Mouse (Mus musculus) stomach, embryonic 16.5 days (tissue): Measurements from ENCODE around the gene Coil. TPM values are rescaled to one million over a fixed set of nuclear protein-coding genes. Genes with fewer than 3 reads are reported as not detected.
A peak's percentile ranks its signal among the peaks of the same experiment; 100 is the strongest.

Experiments
- ATAC-seq: fragments of 200-750 bp; cut with Nextera tagmentation; 2 replicates; pipeline ENCODE4 v1.8.0; 2017; ENCODE audit warnings: moderate number of reproducible peaks, moderate TSS enrichment; ENCODE audit not compliant: insufficient read depth, low FRiP score
- H3K27ac ChIP-seq: fragments of 300-500 bp; sonication (generic); 2 replicates; pipeline ENCODE4 v1.5.1; 2014; ENCODE audit warnings: low read length
- H3K27me3 ChIP-seq: fragments of 300-500 bp; sonication (generic); 2 replicates; pipeline ENCODE4 v1.6.1; 2014; ENCODE audit warnings: low read length, control low read depth, mixed read lengths; ENCODE audit not compliant: control insufficient read depth, insufficient read depth
- H3K36me3 ChIP-seq: fragments of 300-500 bp; sonication (generic); 2 replicates; pipeline ENCODE4 v1.6.1; 2014; ENCODE audit warnings: low read length; ENCODE audit not compliant: control insufficient read depth, insufficient read depth
- H3K4me1 ChIP-seq: fragments of 300-500 bp; sonication (generic); 2 replicates; pipeline ENCODE4 v1.6.1; 2014; ENCODE audit warnings: low read length, control low read depth, mixed read lengths; ENCODE audit not compliant: control insufficient read depth, insufficient read depth
- H3K4me2 ChIP-seq: fragments of 300-500 bp; sonication (generic); 2 replicates; pipeline ENCODE4 v1.6.1; 2014; ENCODE audit warnings: low read depth, low read length, mixed read lengths
- H3K4me3 ChIP-seq: fragments of 300-500 bp; sonication (generic); replicated peaks from 2 replicates; pipeline ENCODE4 v1.5.1; 2014; ENCODE audit warnings: mild to moderate bottlenecking, low read length
- H3K9ac ChIP-seq: fragments of 300-500 bp; sonication (generic); 2 replicates; pipeline ENCODE4 v1.6.1; 2014; ENCODE audit warnings: low read length
- H3K9me3 ChIP-seq: fragments of 300-500 bp; sonication (generic); replicated peaks from 2 replicates; pipeline ENCODE4 v1.6.1; 2016; ENCODE audit warnings: low read length, control low read depth; ENCODE audit not compliant: control insufficient read depth
- WGBS: fragments of 180-500 bp; shearing (Covaris S2); extraction: QIAGEN DNeasy Blood & Tissue Kit; methylation state at CpG from one replicate; pipeline ENCODE4 v1.1.7; 2014; 5-methylcytosine and 5-hydroxymethylcytosine counted together
- polyA plus RNA-seq: library from polyadenylated mRNA; unstranded; fragments of >200 nt; fragmentation: Nextera tagmentation; extraction: Ambion mirVana; gene quantifications from 2 replicates; pipeline ENCODE4 v1.2.1, GENCODE M21; 2015

Coil gene
- polyA plus RNA-seq, 1 experiment from 2014 or later = 10.7 TPM

DNA sequence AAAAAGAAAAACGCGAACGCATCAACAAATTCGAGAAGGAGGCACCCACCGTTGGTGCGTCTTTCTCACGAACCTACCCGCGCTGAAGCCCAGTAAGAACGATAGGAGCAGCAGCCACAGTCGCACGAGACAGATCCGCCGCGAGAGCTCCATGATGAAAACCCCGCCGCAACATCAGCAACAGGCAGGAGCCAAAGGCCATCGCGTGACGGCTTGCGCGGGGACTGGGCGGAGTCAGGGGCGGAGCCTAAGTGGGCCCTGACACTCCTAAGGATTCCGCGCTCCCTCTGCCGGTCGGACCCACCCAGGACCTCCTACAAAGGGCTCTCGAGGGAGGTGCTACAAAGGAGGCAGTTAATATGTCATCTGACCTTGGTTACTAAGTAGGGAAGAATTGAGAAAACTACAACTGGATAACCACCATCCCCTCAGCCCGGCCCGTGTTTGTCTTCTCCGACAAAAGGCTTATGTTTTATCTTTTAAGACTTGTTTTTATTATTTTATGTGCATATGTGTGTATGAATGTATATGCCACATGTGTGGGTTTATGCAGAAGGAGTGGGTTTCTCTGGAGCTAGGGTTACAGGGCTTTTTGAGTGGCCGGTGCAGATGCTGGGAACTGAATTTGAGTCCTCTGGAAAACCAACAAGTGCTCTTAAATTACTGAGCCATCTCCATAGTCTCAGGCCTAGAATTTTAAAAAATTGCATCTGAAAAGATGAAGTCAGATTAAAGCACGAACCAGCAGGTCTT lies 14.7 kb upstream of the Coil start, which contains the start of gene Scpep1:
TSS of gene Scpep1 (minus strand) at position 249 of the 753 bp plus-strand sequence.
- H3K4me1 ChIP-seq = peaks cover 12% of the 10 kb centered on the region
- H3K4me2 ChIP-seq = peak within 1 kb of the TSS; percentile 58
- H3K4me3 ChIP-seq = peak within 1 kb of the TSS; percentile 63
- H3K9ac ChIP-seq = peak within 1 kb of the TSS; percentile 72
- no peaks in the 10 kb centered on the region for H3K36me3 ChIP-seq
- peak within 1 kb of the TSS; percentile 64; the same call in 1 of the 2 replicates for H3K27ac ChIP-seq
- ATAC-seq = peak; percentile 98
- WGBS = 4% methylated on average over 34 of the region's 34 CpGs
- no peaks in the 10 kb centered on the region for H3K27me3 ChIP-seq
- H3K9me3 ChIP-seq = no peaks in the 10 kb centered on the region

- H3K27ac ChIP-seq = no peak overlapping the region
- H3K36me3 ChIP-seq = no peaks in the 10 kb centered on the region
- no peaks in the 10 kb centered on the region for H3K9me3 ChIP-seq
- no peak for ATAC-seq
- H3K27me3 ChIP-seq = no peaks in the 10 kb centered on the region
- WGBS = 76% methylated on average over 3 of the region's 3 CpGs
- no peak overlapping the region for H3K4me2 ChIP-seq
- peaks cover 7% of the 10 kb centered on the region for H3K4me1 ChIP-seq
- no peak overlapping the region for H3K4me3 ChIP-seq
- no peak overlapping the region for H3K9ac ChIP-seq
Observed at GRCm38 (mm10) chr11:88958851-88959250, 11.2 kb upstream of the Coil start.

DNA sequence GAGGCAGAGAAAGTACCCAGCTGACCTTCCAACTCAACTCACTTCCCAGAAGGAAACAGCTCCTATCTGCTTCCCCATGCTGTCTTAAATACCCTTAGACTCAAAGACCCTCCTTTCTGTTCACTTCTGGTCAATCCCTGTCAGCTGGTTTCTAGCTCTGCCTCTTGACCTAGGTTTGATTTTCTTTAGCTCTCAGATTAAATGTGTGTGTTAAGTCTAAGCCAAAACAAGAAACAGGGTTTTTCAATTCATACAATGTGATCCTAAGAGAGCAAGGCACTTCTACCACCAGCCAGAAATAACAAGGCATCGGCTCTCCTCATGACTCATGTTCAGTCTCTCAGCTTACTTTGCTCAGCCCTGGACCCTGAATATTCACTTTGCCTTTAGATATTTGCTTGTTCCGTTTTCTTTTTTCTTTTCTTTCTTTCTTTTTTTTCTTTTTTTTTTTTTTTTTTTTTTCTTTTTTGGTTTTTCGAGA lies 3.1 kb upstream of the Coil start, which contains the start of gene Elobl:
TSS of gene Elobl (minus strand) at position 51 of the 481 bp plus-strand sequence.
- Histone ChIP-seq H3K36me3 (no peaks in the 10 kb centered on the region), H3K27me3 (no peaks in the 10 kb centered on the region), H3K9ac (no peak within 1 kb of the TSS), H3K4me3 (no peak within 1 kb of the TSS), H3K4me2 (no peak within 1 kb of the TSS), H3K4me1 (no peaks in the 10 kb centered on the region), H3K9me3 (no peaks in the 10 kb centered on the region), H3K27ac (no peak within 1 kb of the TSS)
- WGBS = 80% methylated on average over 2 of the region's 3 CpGs
- no peak for ATAC-seq

- ATAC-seq = peak; percentile 82
- no peaks in the 10 kb centered on the region for H3K27me3 ChIP-seq
- H3K36me3 ChIP-seq = no peaks in the 10 kb centered on the region
- H3K27ac ChIP-seq = peak overlapping the region; percentile 73
- 0 out of 2 replicates have a peak, but pooled peaks cover 4% of the 10 kb centered on the region for H3K4me1 ChIP-seq
- H3K9ac ChIP-seq = peak overlapping the region; percentile 83
- peak overlapping the region; percentile 68 for H3K4me3 ChIP-seq
- H3K4me2 ChIP-seq = peak overlapping the region; percentile 74
- H3K9me3 ChIP-seq = no peaks in the 10 kb centered on the region
- WGBS = 2% methylated on average over 62 of the region's 62 CpGs
Observed at GRCm38 (mm10) chr11:88973776-88974701, 4.0 kb downstream of the Coil start.

DNA sequence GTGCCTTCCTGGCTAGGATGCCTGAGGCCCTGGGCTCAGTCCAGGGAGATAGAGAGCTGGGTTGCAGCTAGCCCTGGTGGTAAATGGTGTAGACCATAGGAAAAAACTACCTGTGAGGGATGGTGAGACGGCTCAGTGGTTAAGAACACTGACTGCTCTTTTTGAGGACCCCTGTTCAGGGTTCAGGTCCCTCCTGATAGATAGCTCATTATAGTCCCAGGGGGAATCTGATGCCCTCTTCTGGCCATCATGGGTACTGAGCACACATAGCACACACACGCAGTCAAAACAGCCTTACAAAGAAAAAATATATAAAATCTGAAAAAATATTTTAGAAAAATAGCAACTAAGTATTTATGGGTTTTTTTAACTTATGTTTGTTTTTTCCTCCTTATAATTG lies 6.3 kb downstream of the Coil start:
- Histone ChIP-seq H3K27me3 (no peaks in the 10 kb centered on the region), H3K9ac (no peak overlapping the region), H3K4me3 (no peak overlapping the region), H3K36me3 (no peaks in the 10 kb centered on the region), H3K4me2 (no peak overlapping the region), H3K4me1 (0 out of 2 replicates have a peak, but pooled peaks cover 4% of the 10 kb centered on the region), H3K9me3 (no peaks in the 10 kb centered on the region), H3K27ac (no peak overlapping the region)
- no peak for ATAC-seq
- 95% methylated on average over 2 of the region's 2 CpGs for WGBS

GRCm38 (mm10) chr11:88977188-88977587 lies 7.1 kb downstream of the Coil start:
- 90% methylated on average over 5 of the region's 5 CpGs for WGBS
- ATAC-seq = no peak
- H3K27ac ChIP-seq = no peak overlapping the region
- no peaks in the 10 kb centered on the region for H3K9me3 ChIP-seq
- no peak overlapping the region for H3K4me2 ChIP-seq
- H3K4me3 ChIP-seq = no peak overlapping the region
- H3K27me3 ChIP-seq = no peaks in the 10 kb centered on the region
- no peak overlapping the region for H3K9ac ChIP-seq
- H3K4me1 ChIP-seq = 0 out of 2 replicates have a peak, but pooled peaks cover 4% of the 10 kb centered on the region
- H3K36me3 ChIP-seq = 0 out of 2 replicates have a peak, but pooled peaks cover 3% of the 10 kb centered on the region

GRCm38 (mm10) chr11:88981337-88981736 lies 11.3 kb downstream of the Coil start:
- Histone ChIP-seq H3K9ac (no peak overlapping the region), H3K36me3 (peaks cover 13% of the 10 kb centered on the region; the same call in 1 of the 2 replicates), H3K27ac (no peak overlapping the region), H3K4me3 (no peak overlapping the region), H3K4me2 (no peak overlapping the region), H3K9me3 (no peaks in the 10 kb centered on the region), H3K27me3 (no peaks in the 10 kb centered on the region), H3K4me1 (no peaks in the 10 kb centered on the region)
- 84% methylated on average over 8 of the region's 8 CpGs for WGBS
- ATAC-seq = no peak

- Histone ChIP-seq H3K9ac (no peak overlapping the region), H3K36me3 (peaks cover 13% of the 10 kb centered on the region; the same call in 1 of the 2 replicates), H3K9me3 (no peaks in the 10 kb centered on the region), H3K4me1 (no peaks in the 10 kb centered on the region), H3K4me2 (no peak overlapping the region), H3K27me3 (no peaks in the 10 kb centered on the region), H3K4me3 (no peak overlapping the region), H3K27ac (no peak overlapping the region)
- 85% methylated on average over 10 of the region's 10 CpGs for WGBS
- ATAC-seq = no peak
Observed at GRCm38 (mm10) chr11:88986616-88987015, 16.6 kb downstream of the Coil start.
